Mouse (Mus musculus): ENCODE data around the gene Adamts2. TPM values are rescaled to one million over a fixed set of nuclear protein-coding genes. Genes with fewer than 3 reads are reported as not detected.

The Adamts2 gene
- polyA plus RNA-seq, 1 experiment = 3.2 TPM

DNA sequence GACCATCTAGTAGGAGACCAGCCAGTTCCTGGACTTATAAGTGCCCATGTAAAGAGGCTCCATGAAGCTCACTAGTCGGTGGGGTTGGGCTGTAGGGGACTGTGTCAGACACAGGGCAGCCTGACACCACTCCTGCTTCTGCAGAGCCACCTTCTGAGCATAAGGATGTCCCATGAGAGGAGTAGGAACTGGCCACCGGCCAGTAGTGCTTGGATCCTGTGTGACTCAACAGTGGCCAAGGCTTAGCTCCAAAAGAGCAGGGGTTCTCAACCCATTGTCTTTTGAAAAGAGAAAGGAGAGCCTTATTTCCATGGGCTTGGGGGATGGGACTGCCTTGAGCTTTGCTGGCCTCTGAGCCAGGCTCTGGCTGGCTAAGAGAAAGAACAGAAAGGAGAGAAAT is 81.9 kb downstream of the Adamts2 start:
- Histone ChIP-seq H3K27me3 (ENCODE audit: control insufficient read depth, insufficient read depth, low read length) (no peaks in the 10 kb centered on the region), H3K4me3 (ENCODE audit: control insufficient read depth, low read depth, low read length) (no peak overlapping the region), H3K4me1 (ENCODE audit: control insufficient read depth, insufficient read depth, low read length) (no peaks in the 10 kb centered on the region), H3K36me3 (ENCODE audit: control insufficient read depth, insufficient read depth, low read length) (no peaks in the 10 kb centered on the region), H3K27ac (ENCODE audit: control insufficient read depth, insufficient read depth, low read depth, low read length) (no peak overlapping the region)
- TF ChIP-seq POLR2A (IDR thresholded peaks at IDR 0.05; ENCODE audit: control insufficient read depth, low read depth, low read length) (no peak), CTCF (IDR thresholded peaks at IDR 0.05; ENCODE audit: control insufficient read depth, insufficient read depth, insufficient replicate concordance, low read depth, low read length) (no peak)

- TF ChIP-seq POLR2A (IDR thresholded peaks at IDR 0.05; ENCODE audit: control insufficient read depth, low read depth, low read length) = no peak
- TF ChIP-seq CTCF (IDR thresholded peaks at IDR 0.05; ENCODE audit: control insufficient read depth, insufficient read depth, insufficient replicate concordance, low read depth, low read length) = no peak
- no peaks in the 10 kb centered on the region for H3K4me1 ChIP-seq (ENCODE audit: control insufficient read depth, insufficient read depth, low read length)
- H3K36me3 ChIP-seq (ENCODE audit: control insufficient read depth, insufficient read depth, low read length) = no peaks in the 10 kb centered on the region
- H3K27me3 ChIP-seq (ENCODE audit: control insufficient read depth, insufficient read depth, low read length) = no peaks in the 10 kb centered on the region
- H3K27ac ChIP-seq (ENCODE audit: control insufficient read depth, insufficient read depth, low read depth, low read length) = no peak overlapping the region
- no peak overlapping the region for H3K4me3 ChIP-seq (ENCODE audit: control insufficient read depth, low read depth, low read length)
Observed at GRCm38 (mm10) chr11:50688584-50688983, 86.7 kb downstream of the Adamts2 start.

DNA sequence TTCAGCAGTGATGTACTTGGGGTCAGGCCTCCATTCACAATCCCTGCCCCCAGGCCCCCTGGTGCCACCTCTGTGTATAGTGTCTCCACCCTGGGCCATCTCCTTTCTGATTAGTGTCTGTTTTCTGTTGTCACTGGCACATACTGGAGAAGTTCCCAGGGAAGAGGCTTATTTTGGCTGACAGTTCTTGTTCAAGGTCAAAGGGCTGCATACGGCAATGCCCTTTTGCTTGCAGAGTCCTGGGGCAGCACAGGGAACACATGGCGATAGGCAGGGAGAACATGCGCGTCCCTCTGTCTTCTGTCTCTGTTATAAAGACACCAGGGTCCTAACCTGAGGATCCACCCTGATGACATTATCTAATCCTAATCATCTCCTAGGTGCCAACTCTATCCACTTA is 87.8 kb downstream of the Adamts2 start:
- H3K27ac ChIP-seq (ENCODE audit: control insufficient read depth, insufficient read depth, low read depth, low read length) = no peak overlapping the region
- TF ChIP-seq CTCF (IDR thresholded peaks at IDR 0.05; ENCODE audit: control insufficient read depth, insufficient read depth, insufficient replicate concordance, low read depth, low read length) = no peak
- TF ChIP-seq POLR2A (IDR thresholded peaks at IDR 0.05; ENCODE audit: control insufficient read depth, low read depth, low read length) = no peak
- H3K4me3 ChIP-seq (ENCODE audit: control insufficient read depth, low read depth, low read length) = no peak overlapping the region
- no peaks in the 10 kb centered on the region for H3K4me1 ChIP-seq (ENCODE audit: control insufficient read depth, insufficient read depth, low read length)
- H3K27me3 ChIP-seq (ENCODE audit: control insufficient read depth, insufficient read depth, low read length) = no peaks in the 10 kb centered on the region
- no peaks in the 10 kb centered on the region for H3K36me3 ChIP-seq (ENCODE audit: control insufficient read depth, insufficient read depth, low read length)

GRCm38 (mm10) chr11:50699971-50700370 is 98.1 kb downstream of the Adamts2 start:
- Histone ChIP-seq H3K27me3 (ENCODE audit: control insufficient read depth, insufficient read depth, low read length) (no peaks in the 10 kb centered on the region), H3K4me3 (ENCODE audit: control insufficient read depth, low read depth, low read length) (no peak overlapping the region), H3K4me1 (ENCODE audit: control insufficient read depth, insufficient read depth, low read length) (no peaks in the 10 kb centered on the region), H3K36me3 (ENCODE audit: control insufficient read depth, insufficient read depth, low read length) (no peaks in the 10 kb centered on the region), H3K27ac (ENCODE audit: control insufficient read depth, insufficient read depth, low read depth, low read length) (no peak overlapping the region)
- TF ChIP-seq CTCF (IDR thresholded peaks at IDR 0.05; ENCODE audit: control insufficient read depth, insufficient read depth, insufficient replicate concordance, low read depth, low read length) (no peak), POLR2A (IDR thresholded peaks at IDR 0.05; ENCODE audit: control insufficient read depth, low read depth, low read length) (no peak)

DNA sequence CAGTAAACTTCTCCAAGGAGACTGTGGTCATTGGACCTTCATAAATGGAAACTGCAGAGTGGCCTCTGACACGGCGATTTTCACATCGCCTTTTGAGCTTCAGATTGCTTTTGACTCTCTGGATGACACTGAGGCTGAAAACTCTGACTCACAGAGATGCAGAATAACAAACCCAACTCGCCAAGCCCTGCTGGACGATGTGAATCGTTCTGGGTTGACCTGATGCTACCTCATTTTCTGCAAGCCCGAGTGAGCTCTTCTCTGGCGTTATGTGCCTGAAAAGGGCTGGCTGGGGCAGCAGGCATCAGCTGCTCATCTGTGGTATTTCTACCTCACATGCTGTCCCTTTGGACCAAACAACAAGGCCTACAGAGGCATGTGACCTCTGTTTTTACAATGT is 98.6 kb downstream of the Adamts2 start:
- H3K4me3 ChIP-seq (ENCODE audit: control insufficient read depth, low read depth, low read length) = no peak overlapping the region
- H3K27ac ChIP-seq (ENCODE audit: control insufficient read depth, insufficient read depth, low read depth, low read length) = no peak overlapping the region
- H3K27me3 ChIP-seq (ENCODE audit: control insufficient read depth, insufficient read depth, low read length) = no peaks in the 10 kb centered on the region
- no peaks in the 10 kb centered on the region for H3K4me1 ChIP-seq (ENCODE audit: control insufficient read depth, insufficient read depth, low read length)
- no peak for TF ChIP-seq POLR2A (IDR thresholded peaks at IDR 0.05; ENCODE audit: control insufficient read depth, low read depth, low read length)
- no peak for TF ChIP-seq CTCF (IDR thresholded peaks at IDR 0.05; ENCODE audit: control insufficient read depth, insufficient read depth, insufficient replicate concordance, low read depth, low read length)
- H3K36me3 ChIP-seq (ENCODE audit: control insufficient read depth, insufficient read depth, low read length) = no peaks in the 10 kb centered on the region

DNA sequence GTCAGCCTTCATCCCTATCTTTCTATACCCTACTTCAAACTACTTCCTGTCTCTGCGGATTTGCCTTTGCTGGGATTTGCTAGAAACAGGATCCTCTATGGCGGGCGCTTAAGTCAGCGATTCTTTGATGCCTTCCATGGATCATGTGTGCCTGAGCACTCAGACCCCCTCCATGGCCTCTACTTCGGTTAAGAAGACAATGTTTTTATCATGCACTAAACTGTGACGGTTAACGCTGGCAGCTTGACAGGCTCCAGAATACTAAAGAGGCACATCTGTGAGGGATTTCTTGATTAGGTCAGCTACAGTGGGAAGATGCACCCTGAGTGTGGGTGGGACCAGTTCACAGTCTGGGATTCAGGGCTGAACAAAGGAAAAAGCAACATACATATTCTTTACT is 101.5 kb downstream of the Adamts2 start:
- Histone ChIP-seq H3K27me3 (ENCODE audit: control insufficient read depth, insufficient read depth, low read length) (no peaks in the 10 kb centered on the region), H3K4me1 (ENCODE audit: control insufficient read depth, insufficient read depth, low read length) (no peaks in the 10 kb centered on the region), H3K27ac (ENCODE audit: control insufficient read depth, insufficient read depth, low read depth, low read length) (no peak overlapping the region), H3K4me3 (ENCODE audit: control insufficient read depth, low read depth, low read length) (no peak overlapping the region), H3K36me3 (ENCODE audit: control insufficient read depth, insufficient read depth, low read length) (no peaks in the 10 kb centered on the region)
- TF ChIP-seq CTCF (IDR thresholded peaks at IDR 0.05; ENCODE audit: control insufficient read depth, insufficient read depth, insufficient replicate concordance, low read depth, low read length) (no peak), POLR2A (IDR thresholded peaks at IDR 0.05; ENCODE audit: control insufficient read depth, low read depth, low read length) (no peak)

GRCm38 (mm10) chr11:50704511-50704910 is 102.6 kb downstream of the Adamts2 start:
- TF ChIP-seq POLR2A (IDR thresholded peaks at IDR 0.05; ENCODE audit: control insufficient read depth, low read depth, low read length) = no peak
- no peak for TF ChIP-seq CTCF (IDR thresholded peaks at IDR 0.05; ENCODE audit: control insufficient read depth, insufficient read depth, insufficient replicate concordance, low read depth, low read length)
- H3K36me3 ChIP-seq (ENCODE audit: control insufficient read depth, insufficient read depth, low read length) = no peaks in the 10 kb centered on the region
- H3K4me1 ChIP-seq (ENCODE audit: control insufficient read depth, insufficient read depth, low read length) = no peaks in the 10 kb centered on the region
- no peak overlapping the region for H3K4me3 ChIP-seq (ENCODE audit: control insufficient read depth, low read depth, low read length)
- no peak overlapping the region for H3K27ac ChIP-seq (ENCODE audit: control insufficient read depth, insufficient read depth, low read depth, low read length)
- H3K27me3 ChIP-seq (ENCODE audit: control insufficient read depth, insufficient read depth, low read length) = no peaks in the 10 kb centered on the region

- H3K36me3 ChIP-seq (ENCODE audit: control insufficient read depth, insufficient read depth, low read length) = no peaks in the 10 kb centered on the region
- no peak overlapping the region for H3K4me3 ChIP-seq (ENCODE audit: control insufficient read depth, low read depth, low read length)
- no peak for TF ChIP-seq CTCF (IDR thresholded peaks at IDR 0.05; ENCODE audit: control insufficient read depth, insufficient read depth, insufficient replicate concordance, low read depth, low read length)
- TF ChIP-seq POLR2A (IDR thresholded peaks at IDR 0.05; ENCODE audit: control insufficient read depth, low read depth, low read length) = no peak
- no peak overlapping the region for H3K27ac ChIP-seq (ENCODE audit: control insufficient read depth, insufficient read depth, low read depth, low read length)
- no peaks in the 10 kb centered on the region for H3K27me3 ChIP-seq (ENCODE audit: control insufficient read depth, insufficient read depth, low read length)
- no peaks in the 10 kb centered on the region for H3K4me1 ChIP-seq (ENCODE audit: control insufficient read depth, insufficient read depth, low read length)
Observed at GRCm38 (mm10) chr11:50707259-50707658, 105.4 kb downstream of the Adamts2 start.
